Mouse (Mus musculus) MEL (cell line): ENCODE measurements at regions not wholly inside any gene's neighbourhood (a gene's known extent, or its start where the extent isn't known, plus 50 kb on each side); places are given as distances from the start of the nearest gene placed in this dataset.

Experiments used
- DNase-seq: peaks from one replicate; pipeline ENCODE4 v3.0.0; 2011; ENCODE audit warnings: low read depth, low spot score
- H3K27ac ChIP-seq: 2 replicates; pipeline ENCODE4 v1.5.1; 2012; ENCODE audit warnings: low read depth, mild to moderate bottlenecking, control low read depth, low read length, moderate library complexity; ENCODE audit not compliant: control insufficient read depth
- H3K27me3 ChIP-seq, 2 experiments: fragments of 150-350 bp in 1 of 2; sonication (generic) in 1 of 2; 2 replicates each; pipeline ENCODE4 v1.6.1; 2012; ENCODE audit warnings: low read length in 2 of 2, mild to moderate bottlenecking in 2 of 2, improper control_type of control experiment in 1 of 2, moderate library complexity in 1 of 2; ENCODE audit not compliant: insufficient read depth in 2 of 2, control insufficient read depth in 1 of 2
- H3K36me3 ChIP-seq, 2 experiments: 2 replicates each; pipeline ENCODE4 v1.6.1; 2012 to 2014; ENCODE audit warnings: low read length in 2 of 2, improper control_type of control experiment in 1 of 2, inconsistent platforms in 1 of 2, mild to moderate bottlenecking in 1 of 2; ENCODE audit not compliant: insufficient read depth in 2 of 2, control insufficient read depth in 1 of 2
- H3K4me1 ChIP-seq, 2 experiments: fragments of 150-350 bp in 1 of 2; sonication (generic) in 1 of 2; 2 replicates each; pipeline ENCODE4 v1.6.1; 2012; ENCODE audit warnings: low read length in 2 of 2, improper control_type of control experiment in 1 of 2, mild to moderate bottlenecking in 1 of 2; ENCODE audit not compliant: insufficient read depth in 2 of 2, control insufficient read depth in 1 of 2
- H3K4me3 ChIP-seq, 2 experiments: fragments of 150-350 bp in 1 of 2; sonication (generic) in 1 of 2; 2 replicates each; pipeline ENCODE4 v1.5.1; 2012; ENCODE audit warnings: low read depth in 2 of 2, low read length in 2 of 2, mild to moderate bottlenecking in 2 of 2, moderate library complexity in 2 of 2, control low read depth in 1 of 2, improper control_type of control experiment in 1 of 2; ENCODE audit not compliant: control insufficient read depth in 1 of 2, insufficient read depth in 1 of 2
- H3K79me2 ChIP-seq: 2 replicates; pipeline ENCODE4 v1.6.1; 2012; ENCODE audit warnings: mild to moderate bottlenecking, low read length, moderate library complexity; ENCODE audit not compliant: control insufficient read depth, poor library complexity, insufficient read depth
- H3K9ac ChIP-seq: 2 replicates; pipeline ENCODE4 v1.6.1; 2012; ENCODE audit warnings: low read depth, mild to moderate bottlenecking, control low read depth, low read length, moderate library complexity; ENCODE audit not compliant: control insufficient read depth, poor library complexity, severe bottlenecking
- H3K9me3 ChIP-seq: fragments of 150-350 bp; sonication (generic); replicated peaks from 2 replicates; pipeline ENCODE4 v1.6.1; 2012; ENCODE audit warnings: mild to moderate bottlenecking, low read length, improper control_type of control experiment, moderate library complexity; ENCODE audit not compliant: insufficient read depth
- BHLHE40 ChIP-seq: IDR thresholded peaks from 2 replicates; pipeline ENCODE4 v1.6.1; 2012; ENCODE audit warnings: low read depth, mild to moderate bottlenecking, inconsistent platforms, low read length, improper control_type of control experiment, borderline replicate concordance
- CHD1 ChIP-seq: IDR thresholded peaks from 2 replicates; pipeline ENCODE4 v1.6.1; 2012; ENCODE audit warnings: low read depth, mild to moderate bottlenecking, inconsistent platforms, low read length, improper control_type of control experiment
- CTCF ChIP-seq, 3 experiments: IDR thresholded peaks in 2 of 3; conservative IDR thresholded peaks in 1 of 3; 2 replicates each; pipeline ENCODE4 v1.5.1; 2011 to 2012; ENCODE audit warnings: low read length in 3 of 3, low read depth in 2 of 3, mild to moderate bottlenecking in 2 of 3, improper control_type of control experiment in 1 of 3, inconsistent platforms in 1 of 3, mixed read lengths in 1 of 3, moderate library complexity in 1 of 3; ENCODE audit not compliant: control insufficient read depth in 1 of 3, insufficient read depth in 1 of 3, poor library complexity in 1 of 3, severe bottlenecking in 1 of 3
- ETS1 ChIP-seq: IDR thresholded peaks from 2 replicates; pipeline ENCODE4 v1.6.1; 2012; ENCODE audit warnings: low read depth, mild to moderate bottlenecking, inconsistent platforms, low read length, improper control_type of control experiment, moderate library complexity
- GABPA ChIP-seq: IDR thresholded peaks from 2 replicates; pipeline ENCODE4 v1.6.1; 2012; ENCODE audit warnings: low read depth, mild to moderate bottlenecking, inconsistent platforms, low read length, improper control_type of control experiment, moderate library complexity
- GATA1 ChIP-seq: IDR thresholded peaks from 2 replicates; pipeline ENCODE4 v1.6.1; 2011; ENCODE audit warnings: low read depth, low read length, improper control_type of control experiment
- HCFC1 ChIP-seq: IDR thresholded peaks from 2 replicates; pipeline ENCODE4 v1.6.1; 2012; ENCODE audit warnings: low read depth, mild to moderate bottlenecking, inconsistent platforms, low read length, improper control_type of control experiment, moderate library complexity
- JUND ChIP-seq: IDR thresholded peaks from 2 replicates; pipeline ENCODE4 v1.6.1; 2011; ENCODE audit warnings: low read depth, mild to moderate bottlenecking, improper control_type of control experiment, low read length
- KAT2A ChIP-seq: conservative IDR thresholded peaks from 2 replicates; pipeline ENCODE4 v1.6.1; 2012; ENCODE audit warnings: low read depth, low read length, improper control_type of control experiment, inconsistent platforms
- MAFK ChIP-seq: IDR thresholded peaks from 2 replicates; pipeline ENCODE4 v1.6.1; 2011; ENCODE audit warnings: low read depth, mild to moderate bottlenecking, low read length, improper control_type of control experiment, borderline replicate concordance
- MAX ChIP-seq: IDR thresholded peaks from 2 replicates; pipeline ENCODE4 v1.6.1; 2011; ENCODE audit warnings: low read length, improper control_type of control experiment
- MAZ ChIP-seq: IDR thresholded peaks from 2 replicates; pipeline ENCODE4 v1.6.1; 2012; ENCODE audit warnings: low read depth, mild to moderate bottlenecking, inconsistent platforms, low read length, improper control_type of control experiment
- MEF2A ChIP-seq: IDR thresholded peaks from 2 replicates; pipeline ENCODE4 v1.6.1; 2014; ENCODE audit warnings: low read depth, mild to moderate bottlenecking, inconsistent platforms, low read length, improper control_type of control experiment; ENCODE audit not compliant: poor library complexity, insufficient replicate concordance, severe bottlenecking; ENCODE audit errors: extremely low read depth
- MYB ChIP-seq: IDR thresholded peaks from 2 replicates; pipeline ENCODE4 v1.6.1; 2011; ENCODE audit warnings: mild to moderate bottlenecking, low read depth, low read length, improper control_type of control experiment
- MYC ChIP-seq: IDR thresholded peaks from 2 replicates; pipeline ENCODE4 v1.6.1; 2011; ENCODE audit warnings: low read depth, mild to moderate bottlenecking, low read length, improper control_type of control experiment, moderate library complexity
- NELFE ChIP-seq: IDR thresholded peaks from 2 replicates; pipeline ENCODE4 v1.6.1; 2011; ENCODE audit warnings: low read depth, low read length, improper control_type of control experiment
- POLR2A ChIP-seq, 2 experiments: IDR thresholded peaks; 2 replicates each; pipeline ENCODE4 v1.6.1; 2011 to 2012; ENCODE audit warnings: low read length in 2 of 2, mild to moderate bottlenecking in 2 of 2, control low read depth in 1 of 2, improper control_type of control experiment in 1 of 2, low read depth in 1 of 2, moderate library complexity in 1 of 2; ENCODE audit not compliant: control insufficient read depth in 1 of 2, insufficient read depth in 1 of 2, poor library complexity in 1 of 2
- RAD21 ChIP-seq: IDR thresholded peaks from 2 replicates; pipeline ENCODE4 v1.6.1; 2011; ENCODE audit warnings: mild to moderate bottlenecking, low read depth, low read length, improper control_type of control experiment
- SIN3A ChIP-seq: IDR thresholded peaks from 2 replicates; pipeline ENCODE4 v1.6.1; 2012; ENCODE audit warnings: low read length, improper control_type of control experiment, inconsistent platforms
- TAL1 ChIP-seq: IDR thresholded peaks from 2 replicates; pipeline ENCODE4 v1.6.1; 2012; ENCODE audit warnings: mild to moderate bottlenecking, inconsistent platforms, low read length, moderate library complexity, mixed read lengths
- UBTF ChIP-seq: IDR thresholded peaks from 2 replicates; pipeline ENCODE4 v1.6.1; 2012; ENCODE audit warnings: low read depth, mild to moderate bottlenecking, inconsistent platforms, low read length, improper control_type of control experiment, moderate library complexity, borderline replicate concordance; ENCODE audit not compliant: insufficient read depth
- USF2 ChIP-seq, 2 experiments: IDR thresholded peaks; 2 replicates each; pipeline ENCODE4 v1.6.1; 2011 to 2012; ENCODE audit warnings: improper control_type of control experiment in 2 of 2, low read length in 2 of 2, borderline replicate concordance in 1 of 2, inconsistent platforms in 1 of 2, low read depth in 1 of 2, mild to moderate bottlenecking in 1 of 2; ENCODE audit not compliant: insufficient read depth in 1 of 2
- ZNF384 ChIP-seq: IDR thresholded peaks from 2 replicates; pipeline ENCODE4 v1.6.1; 2012; ENCODE audit warnings: low read depth, mild to moderate bottlenecking, inconsistent platforms, low read length, improper control_type of control experiment

DNA sequence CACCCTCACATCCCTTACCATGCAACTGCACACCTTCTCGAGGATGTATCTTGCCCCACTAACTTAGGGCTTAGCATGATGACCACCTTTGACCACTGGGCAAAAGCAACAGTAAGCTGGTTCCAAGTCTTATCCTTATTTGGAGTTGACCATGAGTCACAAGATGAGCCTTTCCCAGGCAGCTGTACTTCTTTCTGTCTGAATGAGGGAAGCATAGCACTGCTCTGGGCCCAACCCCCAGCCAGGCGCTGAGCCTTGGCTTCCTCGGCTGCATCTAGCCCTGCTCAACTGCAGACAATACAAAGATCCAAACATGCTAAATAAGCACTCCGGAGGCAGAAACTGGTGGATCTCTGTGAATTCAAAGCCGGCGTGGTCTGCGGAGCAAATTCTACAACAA lies 392.9 kb downstream of the H2al1j start:
- H3K27ac ChIP-seq = no peak overlapping the region
- no peak overlapping the region for H3K4me3 ChIP-seq
- no peak overlapping the region for H3K9ac ChIP-seq
- H3K4me1 ChIP-seq = no peaks in the 10 kb centered on the region
- no peaks in the 10 kb centered on the region for H3K27me3 ChIP-seq
- DNase-seq = no peak
- no peak for TF ChIP-seq MYB
- TF ChIP-seq ZNF384 = no peak
- TF ChIP-seq ETS1 = no peak
- no peak for TF ChIP-seq GABPA
- TF ChIP-seq CTCF (IDR thresholded peaks at IDR 0.05 in 2 of 3, conservative IDR thresholded peaks at IDR 0.05 in 1 of 3; ENCODE audit: control insufficient read depth in 1 of 3, insufficient read depth in 1 of 3, low read depth in 2 of 3, low read length in 3 of 3, poor library complexity in 1 of 3, severe bottlenecking in 1 of 3) = no peak
- TF ChIP-seq TAL1 = no peak
- no peak for TF ChIP-seq HCFC1
- no peak for TF ChIP-seq SIN3A
- TF ChIP-seq CHD1 = no peak
- TF ChIP-seq MYC = no peak
- TF ChIP-seq MEF2A = no peak
- TF ChIP-seq BHLHE40 = no peak
- TF ChIP-seq MAFK = no peak
- no peak for TF ChIP-seq RAD21
- no peak for TF ChIP-seq GATA1
- H3K36me3 ChIP-seq = no peaks in the 10 kb centered on the region
- no peaks in the 10 kb centered on the region for H3K9me3 ChIP-seq
- no peaks in the 10 kb centered on the region for H3K79me2 ChIP-seq

DNA sequence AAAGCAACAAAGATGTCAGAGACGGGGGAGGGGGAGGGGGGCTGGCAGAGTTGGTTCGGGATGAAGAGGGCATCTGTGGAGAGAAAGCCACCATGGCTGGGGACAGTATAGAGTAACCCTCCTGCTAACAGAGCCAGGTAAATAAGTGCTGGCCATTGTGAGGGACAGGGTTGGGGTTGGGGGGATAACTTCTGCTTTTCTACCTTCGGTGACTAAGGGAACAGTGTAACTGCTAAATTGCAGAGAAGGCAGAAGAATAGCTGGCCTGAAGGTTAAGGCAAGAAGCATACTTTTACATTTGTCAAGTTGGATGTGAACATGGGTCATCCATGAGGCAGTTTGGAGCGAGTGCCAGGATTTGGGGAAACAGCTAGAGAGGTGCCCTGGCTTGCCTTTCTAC lies 395.1 kb downstream of the H2al1j start:
- H3K36me3 ChIP-seq = no peaks in the 10 kb centered on the region
- no peak overlapping the region for H3K9ac ChIP-seq
- H3K4me1 ChIP-seq = no peaks in the 10 kb centered on the region
- H3K79me2 ChIP-seq = no peaks in the 10 kb centered on the region
- no peak overlapping the region for H3K4me3 ChIP-seq
- no peaks in the 10 kb centered on the region for H3K9me3 ChIP-seq
- no peak overlapping the region for H3K27ac ChIP-seq
- TF ChIP-seq CHD1 (no peak), GATA1 (no peak), KAT2A (no peak), MAZ (no peak), USF2 (IDR thresholded peaks at IDR 0.05; ENCODE audit: borderline replicate concordance in 1 of 2, insufficient read depth in 1 of 2, low read depth in 1 of 2, low read length in 2 of 2) (no peak), JUND (no peak), POLR2A (IDR thresholded peaks at IDR 0.05; ENCODE audit: control insufficient read depth in 1 of 2, insufficient read depth in 1 of 2, low read depth in 1 of 2, low read length in 2 of 2, poor library complexity in 1 of 2) (no peak), MAX (no peak), RAD21 (no peak), NELFE (no peak), UBTF (no peak), CTCF (IDR thresholded peaks at IDR 0.05 in 2 of 3, conservative IDR thresholded peaks at IDR 0.05 in 1 of 3; ENCODE audit: control insufficient read depth in 1 of 3, insufficient read depth in 1 of 3, low read depth in 2 of 3, low read length in 3 of 3, poor library complexity in 1 of 3, severe bottlenecking in 1 of 3) (no peak)
- H3K27me3 ChIP-seq = no peaks in the 10 kb centered on the region
- DNase-seq = peak; percentile 42
